Mouse (Mus musculus) limb, embryonic 12.5 days (tissue): ENCODE measurements at regions not wholly inside any gene's neighbourhood (a gene's known extent, or its start where the extent isn't known, plus 50 kb on each side); places are given as distances from the start of the nearest gene placed in this dataset.

Source experiments
- ATAC-seq: fragments of 200-750 bp; cut with Nextera tagmentation; 2 replicates; pipeline ENCODE4 v1.8.0; 2017; ENCODE audit warnings: low read depth, moderate TSS enrichment; ENCODE audit not compliant: insufficient number of reproducible peaks, insufficient read depth, low FRiP score, low TSS enrichment
- H3K27ac ChIP-seq: fragments of 300-500 bp; sonication (generic); 2 replicates; pipeline ENCODE4 v1.5.1; 2016; ENCODE audit warnings: mild to moderate bottlenecking, moderate library complexity
- H3K27me3 ChIP-seq: fragments of 300-500 bp; sonication (generic); 2 replicates; pipeline ENCODE4 v1.6.1; 2016; ENCODE audit warnings: mild to moderate bottlenecking, moderate library complexity
- H3K36me3 ChIP-seq: fragments of 300-500 bp; sonication (generic); 2 replicates; pipeline ENCODE4 v1.6.1; 2016; ENCODE audit warnings: mild to moderate bottlenecking, moderate library complexity
- H3K4me1 ChIP-seq: fragments of 300-500 bp; sonication (generic); replicated peaks from 2 replicates; pipeline ENCODE4 v1.6.1; 2016
- H3K4me2 ChIP-seq: fragments of 300-500 bp; sonication (generic); 2 replicates; pipeline ENCODE4 v1.6.1; 2016; ENCODE audit warnings: mild to moderate bottlenecking, moderate library complexity
- H3K4me3 ChIP-seq: fragments of 300-500 bp; sonication (generic); replicated peaks from 2 replicates; pipeline ENCODE4 v1.5.1; 2016; ENCODE audit warnings: mild to moderate bottlenecking
- H3K9ac ChIP-seq: fragments of 300-500 bp; sonication (generic); replicated peaks from 2 replicates; pipeline ENCODE4 v1.6.1; 2016; ENCODE audit warnings: mild to moderate bottlenecking, moderate library complexity
- H3K9me3 ChIP-seq: fragments of 300-500 bp; sonication (generic); 2 replicates; pipeline ENCODE4 v1.6.1; 2016; ENCODE audit warnings: mild to moderate bottlenecking, moderate library complexity
- WGBS: fragments of 180-500 bp; shearing (Covaris S2); methylation state at CpG from one replicate; pipeline ENCODE4 v1.1.7; 2016; 5-methylcytosine and 5-hydroxymethylcytosine counted together

- Histone ChIP-seq H3K9ac (no peak overlapping the region), H3K4me3 (no peak overlapping the region), H3K4me1 (no peaks in the 10 kb centered on the region), H3K36me3 (no peaks in the 10 kb centered on the region), H3K27me3 (no peaks in the 10 kb centered on the region; the same call in 1 of the 2 replicates), H3K9me3 (no peaks in the 10 kb centered on the region), H3K27ac (no peak overlapping the region), H3K4me2 (no peak overlapping the region)
- WGBS, result 23% methylated on average over 8 of the region's 8 CpGs
- ATAC-seq, result no peak
Observed at GRCm38 (mm10) chr10:19240102-19240759, 116.1 kb upstream of the Olig3 start.

GRCm38 (mm10) chr10:19216240-19216639 is 140.1 kb upstream of the Olig3 start:
- no peaks in the 10 kb centered on the region for H3K9me3 ChIP-seq
- H3K4me2 ChIP-seq, result no peak overlapping the region
- no peak overlapping the region for H3K9ac ChIP-seq
- no peak for ATAC-seq
- no peak overlapping the region for H3K27ac ChIP-seq
- H3K27me3 ChIP-seq, result no peaks in the 10 kb centered on the region
- 88% methylated on average over 5 of the region's 5 CpGs for WGBS
- H3K4me1 ChIP-seq, result no peaks in the 10 kb centered on the region
- H3K36me3 ChIP-seq, result no peaks in the 10 kb centered on the region
- no peak overlapping the region for H3K4me3 ChIP-seq

GRCm38 (mm10) chr10:19209751-19210150 is 146.6 kb upstream of the Olig3 start:
- 86% methylated on average over 2 of the region's 2 CpGs for WGBS
- no peak overlapping the region for H3K27ac ChIP-seq
- no peak overlapping the region for H3K4me3 ChIP-seq
- H3K4me1 ChIP-seq, result no peaks in the 10 kb centered on the region; the same call in 1 of the 2 replicates
- no peak overlapping the region for H3K4me2 ChIP-seq
- no peak overlapping the region for H3K9ac ChIP-seq
- no peak for ATAC-seq
- no peaks in the 10 kb centered on the region for H3K36me3 ChIP-seq
- H3K27me3 ChIP-seq, result no peaks in the 10 kb centered on the region
- H3K9me3 ChIP-seq, result no peaks in the 10 kb centered on the region

- no peaks in the 10 kb centered on the region for H3K36me3 ChIP-seq
- H3K27me3 ChIP-seq, result no peaks in the 10 kb centered on the region
- ATAC-seq, result no peak
- H3K4me2 ChIP-seq, result peak overlapping the region; percentile 26; the same call in 1 of the 2 replicates
- no peaks in the 10 kb centered on the region for H3K9me3 ChIP-seq
- H3K9ac ChIP-seq, result no peak overlapping the region
- H3K4me3 ChIP-seq, result no peak overlapping the region
- no peaks in the 10 kb centered on the region; the same call in 1 of the 2 replicates for H3K4me1 ChIP-seq
- 36% methylated on average over 12 of the region's 12 CpGs for WGBS
- no peak overlapping the region for H3K27ac ChIP-seq
Observed at GRCm38 (mm10) chr10:19208101-19208722, 148.1 kb upstream of the Olig3 start.

GRCm38 (mm10) chr10:19207505-19207904 is 148.8 kb upstream of the Olig3 start:
- no peak overlapping the region for H3K9ac ChIP-seq
- H3K4me1 ChIP-seq, result no peaks in the 10 kb centered on the region; the same call in 1 of the 2 replicates
- no peak overlapping the region for H3K27ac ChIP-seq
- 88% methylated on average over 2 of the region's 2 CpGs for WGBS
- no peaks in the 10 kb centered on the region for H3K27me3 ChIP-seq
- H3K9me3 ChIP-seq, result no peaks in the 10 kb centered on the region
- no peaks in the 10 kb centered on the region for H3K36me3 ChIP-seq
- ATAC-seq, result no peak
- no peak overlapping the region for H3K4me3 ChIP-seq
- no peak overlapping the region for H3K4me2 ChIP-seq

GRCm38 (mm10) chr10:19200311-19200710 is 156.0 kb upstream of the Olig3 start:
- Histone ChIP-seq H3K36me3 (no peaks in the 10 kb centered on the region), H3K9me3 (no peaks in the 10 kb centered on the region), H3K9ac (no peak overlapping the region), H3K4me3 (no peak overlapping the region), H3K4me2 (no peak overlapping the region), H3K27ac (no peak overlapping the region), H3K27me3 (no peaks in the 10 kb centered on the region), H3K4me1 (no peaks in the 10 kb centered on the region)
- WGBS, result 95% methylated on average over 2 of the region's 2 CpGs
- ATAC-seq, result no peak

- Histone ChIP-seq H3K27me3 (no peaks in the 10 kb centered on the region), H3K9me3 (no peaks in the 10 kb centered on the region), H3K4me1 (no peaks in the 10 kb centered on the region), H3K4me2 (no peak overlapping the region), H3K36me3 (no peaks in the 10 kb centered on the region), H3K4me3 (no peak overlapping the region), H3K9ac (no peak overlapping the region), H3K27ac (no peak overlapping the region)
- 76% methylated on average over 7 of the region's 7 CpGs for WGBS
- ATAC-seq, result no peak
Observed at GRCm38 (mm10) chr10:19195676-19196075, 160.7 kb upstream of the Olig3 start.

- WGBS, result 86% methylated on average over 3 of the region's 3 CpGs
- no peak for ATAC-seq
- no peaks in the 10 kb centered on the region; the same call in 1 of the 2 replicates for H3K27me3 ChIP-seq
- H3K9me3 ChIP-seq, result no peaks in the 10 kb centered on the region
- H3K4me2 ChIP-seq, result no peak overlapping the region
- no peaks in the 10 kb centered on the region for H3K36me3 ChIP-seq
- H3K4me1 ChIP-seq, result no peaks in the 10 kb centered on the region
- no peak overlapping the region for H3K4me3 ChIP-seq
- H3K27ac ChIP-seq, result no peak overlapping the region
- no peak overlapping the region for H3K9ac ChIP-seq
Observed at GRCm38 (mm10) chr10:19194646-19195045, 161.7 kb upstream of the Olig3 start.

GRCm38 (mm10) chr10:19192971-19193758 is 163.2 kb upstream of the Olig3 start:
- no peak overlapping the region for H3K4me2 ChIP-seq
- no peak overlapping the region for H3K4me3 ChIP-seq
- no peak overlapping the region for H3K9ac ChIP-seq
- no peaks in the 10 kb centered on the region for H3K36me3 ChIP-seq
- no peaks in the 10 kb centered on the region for H3K9me3 ChIP-seq
- ATAC-seq, result no peak
- peaks cover 3% of the 10 kb centered on the region; the same call in 1 of the 2 replicates for H3K27me3 ChIP-seq
- WGBS, result 86% methylated on average over 5 of the region's 5 CpGs
- no peaks in the 10 kb centered on the region for H3K4me1 ChIP-seq
- H3K27ac ChIP-seq, result no peak overlapping the region

- Histone ChIP-seq H3K4me1 (peaks cover 3% of the 10 kb centered on the region; the same call in 1 of the 2 replicates), H3K9me3 (no peaks in the 10 kb centered on the region), H3K36me3 (no peaks in the 10 kb centered on the region), H3K9ac (no peak overlapping the region), H3K4me2 (no peak overlapping the region), H3K27ac (no peak overlapping the region), H3K27me3 (peaks cover 5% of the 10 kb centered on the region), H3K4me3 (no peak overlapping the region)
- WGBS, result 17% methylated on average over 1 of the region's 1 CpGs
- no peak for ATAC-seq
Observed at GRCm38 (mm10) chr10:19192221-19192620, 164.1 kb upstream of the Olig3 start.

GRCm38 (mm10) chr10:19188082-19188742 is 168.1 kb upstream of the Olig3 start:
- Histone ChIP-seq H3K4me2 (peak overlapping the region; percentile 52), H3K27me3 (peaks cover 15% of the 10 kb centered on the region), H3K27ac (no peak overlapping the region), H3K9ac (0 out of 2 replicates have a peak overlapping the region, but pooled peaks have one; percentile 13), H3K4me3 (peak overlapping the region; percentile 24), H3K36me3 (no peaks in the 10 kb centered on the region), H3K9me3 (no peaks in the 10 kb centered on the region), H3K4me1 (peaks cover 3% of the 10 kb centered on the region; the same call in 1 of the 2 replicates)
- 13% methylated on average over 13 of the region's 13 CpGs for WGBS
- no peak for ATAC-seq
